Mouse (Mus musculus) midbrain, embryonic 12.5 days (tissue): ENCODE data around the gene Crtc2. TPM values are rescaled to one million over a fixed set of nuclear protein-coding genes. Genes with fewer than 3 reads are reported as not detected.
A peak's percentile ranks its signal among the peaks of the same experiment; 100 is the strongest.

Experiments
- ATAC-seq: fragments of 200-750 bp; cut with Nextera tagmentation; 2 replicates; pipeline ENCODE4 v1.8.0; 2017; ENCODE audit warnings: low read depth, moderate TSS enrichment, moderate library complexity; ENCODE audit not compliant: low FRiP score
- H3K27ac ChIP-seq: fragments of 300-500 bp; sonication (generic); replicated peaks from 2 replicates; pipeline ENCODE4 v1.5.1; 2016; ENCODE audit warnings: mild to moderate bottlenecking
- H3K27me3 ChIP-seq: fragments of 300-500 bp; sonication (generic); 2 replicates; pipeline ENCODE4 v1.6.1; 2016; ENCODE audit warnings: mild to moderate bottlenecking
- H3K36me3 ChIP-seq: fragments of 300-500 bp; sonication (generic); 2 replicates; pipeline ENCODE4 v1.6.1; 2016
- H3K4me1 ChIP-seq: fragments of 300-500 bp; sonication (generic); 2 replicates; pipeline ENCODE4 v1.6.1; 2016
- H3K4me2 ChIP-seq: fragments of 300-500 bp; sonication (generic); replicated peaks from 2 replicates; pipeline ENCODE4 v1.6.1; 2016; ENCODE audit warnings: mild to moderate bottlenecking, moderate library complexity
- H3K4me3 ChIP-seq: fragments of 300-500 bp; sonication (generic); 2 replicates; pipeline ENCODE4 v1.5.1; 2016; ENCODE audit warnings: mild to moderate bottlenecking
- H3K9ac ChIP-seq: fragments of 300-500 bp; sonication (generic); replicated peaks from 2 replicates; pipeline ENCODE4 v1.6.1; 2016; ENCODE audit warnings: mild to moderate bottlenecking, moderate library complexity
- H3K9me3 ChIP-seq: fragments of 300-500 bp; sonication (generic); 2 replicates; pipeline ENCODE4 v1.6.1; 2016; ENCODE audit warnings: mild to moderate bottlenecking
- WGBS: fragments of 180-500 bp; shearing (Covaris S2); methylation state at CpG from one replicate; pipeline ENCODE4 v1.1.7; 2016; 5-methylcytosine and 5-hydroxymethylcytosine counted together
- polyA plus RNA-seq: library from polyadenylated mRNA; unstranded; fragments of >200 nt; fragmentation: Nextera tagmentation; extraction: Ambion mirVana; gene quantifications from 2 replicates; pipeline ENCODE4 v1.2.1, GENCODE M21; 2016

The Crtc2 gene
- polyA plus RNA-seq, result 21.5 and 21.7 TPM in 2 replicates

DNA sequence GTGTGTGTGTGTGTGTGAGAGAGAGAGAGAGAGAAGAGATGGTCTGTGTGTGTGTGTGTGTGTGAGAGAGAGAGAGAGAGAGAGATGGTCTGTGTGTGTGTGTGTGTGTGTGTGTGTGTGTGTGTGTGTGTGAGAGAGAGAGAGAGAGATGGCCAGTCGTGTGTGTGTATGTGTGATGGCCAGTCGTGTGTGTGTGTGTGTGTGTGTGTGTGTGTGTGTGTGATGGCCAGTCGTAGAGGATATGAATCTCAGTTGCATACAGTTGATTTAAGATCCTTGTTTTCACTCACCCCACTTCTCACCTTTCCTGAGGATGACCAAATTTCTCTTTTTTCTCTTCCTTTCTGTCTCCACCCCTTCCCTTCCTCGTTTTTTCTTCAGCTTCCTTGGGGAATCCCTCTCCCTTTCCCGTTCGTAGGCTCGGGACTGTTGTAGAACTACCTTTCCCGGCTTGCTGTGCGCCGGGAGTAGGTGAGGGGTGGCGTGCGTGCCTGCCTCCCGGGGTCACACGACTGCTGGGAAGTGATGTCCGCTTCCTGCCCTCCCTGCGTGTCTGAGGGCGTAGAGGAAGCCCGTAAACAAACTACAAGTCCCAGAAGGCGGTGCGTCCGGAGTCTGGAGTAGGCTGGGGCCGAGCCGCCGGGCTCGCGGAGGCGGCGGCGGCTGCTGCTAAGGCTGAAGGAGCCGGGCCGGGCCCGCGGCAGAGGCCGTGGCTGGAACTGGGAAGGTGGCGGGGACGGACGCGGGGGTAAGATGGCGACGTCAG, at the start of gene Crtc2:
Gene Crtc2 (plus strand): TSS at position 511 of the 766 bp plus-strand sequence.
- ATAC-seq, result peak; percentile 98
- Histone ChIP-seq H3K27me3 (no peaks in the 10 kb centered on the region), H3K27ac (peak within 1 kb of the TSS; percentile 89), H3K9me3 (no peaks in the 10 kb centered on the region), H3K4me1 (peaks cover 21% of the 10 kb centered on the region), H3K4me3 (peak within 1 kb of the TSS; percentile 91), H3K36me3 (peaks cover 32% of the 10 kb centered on the region), H3K4me2 (peak within 1 kb of the TSS; percentile 84), H3K9ac (peak within 1 kb of the TSS; percentile 96)
- WGBS, result 2% methylated on average over 40 of the region's 40 CpGs

DNA sequence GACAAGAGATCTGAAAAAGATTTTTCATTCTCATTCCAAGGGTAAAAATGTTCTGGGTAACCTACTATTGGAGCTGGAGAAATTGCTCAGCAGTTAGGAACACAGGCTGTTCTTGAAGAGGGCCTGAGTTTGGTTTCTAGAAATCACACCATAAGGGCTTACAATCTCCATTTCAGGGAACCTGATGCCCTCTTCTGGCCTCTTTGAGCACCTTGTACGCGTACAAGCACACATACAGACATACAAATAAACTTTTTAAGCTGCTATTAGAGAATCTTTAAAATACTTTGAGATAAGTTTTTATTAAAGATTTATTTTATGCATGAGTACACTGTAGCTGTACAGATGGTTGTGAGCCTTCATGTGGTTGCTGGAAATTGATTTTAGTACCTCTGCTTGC, 49.4 kb upstream of the Crtc2 start:
- H3K4me3 ChIP-seq, result no peak overlapping the region
- 92% methylated on average over 2 of the region's 2 CpGs for WGBS
- peaks cover 22% of the 10 kb centered on the region for H3K36me3 ChIP-seq
- ATAC-seq, result no peak
- no peaks in the 10 kb centered on the region for H3K4me1 ChIP-seq
- H3K4me2 ChIP-seq, result no peak overlapping the region
- H3K27me3 ChIP-seq, result no peaks in the 10 kb centered on the region
- no peak overlapping the region for H3K27ac ChIP-seq
- no peaks in the 10 kb centered on the region for H3K9me3 ChIP-seq
- no peak overlapping the region for H3K9ac ChIP-seq

DNA sequence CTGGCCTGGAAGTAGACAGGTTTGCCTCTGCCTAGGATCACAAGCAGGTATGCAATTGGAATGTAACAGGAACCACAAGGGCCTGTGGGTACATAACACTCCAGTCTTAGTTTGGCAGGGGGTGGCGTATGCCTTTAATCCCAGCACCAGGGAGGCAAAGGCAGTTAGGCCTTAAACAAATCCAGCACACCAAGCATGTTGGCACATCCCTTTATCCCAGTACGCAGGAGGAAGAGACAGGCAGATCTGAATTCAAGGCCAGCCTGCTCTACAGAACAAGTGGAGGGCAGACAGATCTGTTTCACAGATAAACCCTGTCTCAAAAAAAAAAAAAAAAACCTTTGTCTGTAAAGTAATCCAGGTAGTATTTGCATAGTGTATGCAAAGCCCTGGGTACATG, 45.3 kb upstream of the Crtc2 start:
- 89% methylated on average over 2 of the region's 2 CpGs for WGBS
- ATAC-seq, result no peak
- Histone ChIP-seq H3K9ac (no peak overlapping the region), H3K27ac (no peak overlapping the region), H3K9me3 (no peaks in the 10 kb centered on the region), H3K4me1 (peaks cover 17% of the 10 kb centered on the region), H3K4me2 (no peak overlapping the region), H3K36me3 (peaks cover 53% of the 10 kb centered on the region), H3K27me3 (no peaks in the 10 kb centered on the region), H3K4me3 (no peak overlapping the region)

DNA sequence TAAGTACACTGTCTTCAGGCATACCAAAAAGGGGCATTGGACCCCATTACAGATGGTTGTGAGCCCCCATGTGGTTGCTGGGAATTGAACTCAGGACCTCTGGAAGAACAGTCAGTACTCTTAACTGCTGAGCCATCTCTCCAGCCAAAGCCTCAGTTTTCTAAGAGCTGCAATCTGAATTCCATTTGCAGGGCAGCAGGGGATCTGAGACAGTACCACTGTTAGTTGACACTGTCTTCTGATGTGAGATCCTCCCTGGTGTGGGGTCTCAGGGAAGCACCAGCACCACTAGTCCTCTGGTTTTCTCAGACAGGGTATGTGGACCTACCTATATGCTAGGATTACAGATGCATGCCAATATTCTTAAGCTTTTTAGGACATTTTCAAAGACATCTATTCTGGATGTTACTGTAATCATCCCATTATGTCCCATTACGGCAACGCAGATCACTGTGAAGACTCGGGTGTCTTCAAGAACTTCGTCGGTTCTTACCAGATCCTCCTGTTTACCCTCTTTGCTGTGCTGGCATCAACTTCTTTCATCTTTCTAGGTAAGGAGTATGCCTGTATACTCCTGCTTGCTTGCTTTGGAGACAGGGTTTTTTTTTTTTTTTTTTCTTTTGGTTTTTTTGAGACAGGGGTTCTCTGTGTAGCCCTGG, 43.9 kb upstream of the Crtc2 start:
- WGBS, result 92% methylated on average over 5 of the region's 5 CpGs
- Histone ChIP-seq H3K4me3 (no peak overlapping the region), H3K4me1 (peaks cover 23% of the 10 kb centered on the region), H3K9ac (no peak overlapping the region), H3K27me3 (no peaks in the 10 kb centered on the region), H3K27ac (no peak overlapping the region), H3K4me2 (no peak overlapping the region), H3K9me3 (no peaks in the 10 kb centered on the region), H3K36me3 (peaks cover 53% of the 10 kb centered on the region)
- no peak for ATAC-seq

DNA sequence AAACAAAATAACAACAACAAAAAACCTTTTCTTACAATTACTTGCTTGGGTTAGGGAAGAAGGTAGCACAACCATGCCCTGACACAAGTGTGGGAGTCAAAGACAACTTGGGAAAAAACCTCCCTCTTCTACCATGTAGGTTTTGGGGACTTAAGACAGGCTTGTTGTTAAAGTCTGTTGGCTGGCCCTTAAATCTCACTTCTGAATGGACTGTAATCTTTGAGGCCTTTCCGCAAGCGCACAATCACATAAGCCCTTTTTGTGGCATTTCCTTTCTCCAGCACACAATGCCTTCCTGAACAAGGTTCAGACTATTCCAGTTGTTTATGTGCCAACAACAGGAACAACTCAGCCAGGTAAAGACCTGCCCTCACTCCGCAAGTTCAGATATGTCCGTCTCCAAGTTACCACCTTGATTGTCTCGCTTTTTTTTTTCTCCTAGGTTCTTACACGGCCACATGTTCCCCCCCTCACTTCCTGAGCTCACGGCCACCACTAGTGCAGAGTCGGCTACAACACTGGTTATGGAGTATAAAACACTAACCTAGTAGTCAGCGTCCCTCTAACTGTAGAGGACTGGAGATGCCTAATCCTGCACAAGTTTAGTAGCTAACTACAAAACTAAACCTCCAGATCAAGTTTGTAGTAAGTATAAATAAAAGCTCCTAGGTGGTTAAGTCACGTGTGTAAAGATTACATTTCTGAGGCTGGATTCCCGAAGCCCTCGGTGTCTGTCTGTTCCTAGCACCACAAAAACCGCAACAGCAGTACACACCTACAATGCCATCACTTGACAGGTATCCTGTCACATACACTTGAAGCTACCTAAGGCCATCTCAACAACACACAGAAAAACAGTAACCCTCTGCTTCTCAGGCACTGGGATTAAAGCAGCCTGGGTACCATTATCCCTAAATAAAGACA, 42.2 kb upstream of the Crtc2 start:
- H3K36me3 ChIP-seq, result peaks cover 53% of the 10 kb centered on the region
- H3K4me2 ChIP-seq, result peak overlapping the region; percentile 92
- no peak overlapping the region for H3K27ac ChIP-seq
- peak overlapping the region; percentile 93; the same call in 1 of the 2 replicates for H3K4me3 ChIP-seq
- H3K9ac ChIP-seq, result no peak overlapping the region; the same call in 1 of the 2 replicates
- ATAC-seq, result no peak
- H3K9me3 ChIP-seq, result no peaks in the 10 kb centered on the region
- H3K27me3 ChIP-seq, result no peaks in the 10 kb centered on the region
- 87% methylated on average over 13 of the region's 13 CpGs for WGBS
- H3K4me1 ChIP-seq, result peaks cover 23% of the 10 kb centered on the region

DNA sequence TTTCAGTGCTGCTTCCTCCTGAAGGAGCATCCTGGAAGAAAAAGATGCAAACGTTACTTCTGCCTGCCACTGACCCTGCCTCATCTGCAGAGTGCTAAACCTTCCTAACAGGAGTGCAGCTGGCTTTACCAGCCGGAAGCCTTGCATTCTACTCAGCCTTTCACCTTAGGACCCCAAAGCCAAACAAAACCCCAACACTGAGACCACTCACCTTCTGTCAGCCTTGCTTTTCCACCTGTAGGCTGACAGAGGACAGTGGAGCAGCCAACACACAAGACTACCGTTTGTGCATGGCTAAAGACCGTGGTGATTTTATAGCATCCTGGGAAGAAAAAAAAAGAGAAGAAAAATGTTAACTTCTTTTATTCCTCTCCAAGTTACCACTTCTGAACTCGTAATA, 41.2 kb upstream of the Crtc2 start:
- no peak for ATAC-seq
- H3K4me2 ChIP-seq, result peak overlapping the region; percentile 92
- no peaks in the 10 kb centered on the region for H3K9me3 ChIP-seq
- peak overlapping the region; percentile 93 for H3K4me3 ChIP-seq
- H3K27me3 ChIP-seq, result no peaks in the 10 kb centered on the region
- peak overlapping the region; percentile 85 for H3K9ac ChIP-seq
- 15% methylated on average over 5 of the region's 5 CpGs for WGBS
- H3K27ac ChIP-seq, result no peak overlapping the region
- H3K36me3 ChIP-seq, result peaks cover 49% of the 10 kb centered on the region
- H3K4me1 ChIP-seq, result peaks cover 23% of the 10 kb centered on the region

DNA sequence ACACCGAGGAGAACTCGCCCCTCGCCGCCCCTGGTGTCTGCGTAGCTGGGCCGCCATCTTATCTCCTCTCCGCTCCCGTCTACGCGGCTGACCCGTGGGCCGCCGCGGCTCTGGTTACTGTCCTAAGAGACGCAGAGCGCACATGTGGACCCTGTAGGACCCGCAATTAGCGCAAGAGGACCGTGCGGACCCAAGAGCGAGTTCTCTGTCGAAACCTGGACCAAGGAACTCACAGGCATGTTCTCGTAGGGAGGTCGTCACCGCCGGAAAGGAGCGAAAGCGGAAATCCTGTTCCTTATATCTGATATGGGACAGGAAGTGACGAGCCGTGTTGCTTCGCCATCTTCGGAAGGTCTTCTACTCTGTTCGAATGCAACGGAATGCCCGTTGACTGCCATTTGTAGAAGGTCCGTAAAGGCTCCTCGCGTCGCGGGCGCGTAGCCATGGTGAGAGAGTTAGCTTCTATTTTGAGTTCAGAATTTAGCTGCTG, 40.5 kb upstream of the Crtc2 start, which contains the start of the genes Rps27 and Rab13:
Gene Rps27 (minus strand): TSS at position 275 of the 490 bp plus-strand sequence.
Gene Rab13 (plus strand): TSS at position 319 of the 490 bp plus-strand sequence.
- ATAC-seq, result peak; percentile 93
- peak within 1 kb of the TSS; percentile 93 for H3K4me3 ChIP-seq
- under 1% methylated on average over 42 of the region's 42 CpGs for WGBS
- H3K27ac ChIP-seq, result peak within 1 kb of the TSS; percentile 85
- peaks cover 42% of the 10 kb centered on the region for H3K36me3 ChIP-seq
- H3K9me3 ChIP-seq, result no peaks in the 10 kb centered on the region
- peak within 1 kb of the TSS; percentile 85 for H3K9ac ChIP-seq
- peaks cover 23% of the 10 kb centered on the region for H3K4me1 ChIP-seq
- peak within 1 kb of the TSS; percentile 92 for H3K4me2 ChIP-seq
- no peaks in the 10 kb centered on the region for H3K27me3 ChIP-seq

DNA sequence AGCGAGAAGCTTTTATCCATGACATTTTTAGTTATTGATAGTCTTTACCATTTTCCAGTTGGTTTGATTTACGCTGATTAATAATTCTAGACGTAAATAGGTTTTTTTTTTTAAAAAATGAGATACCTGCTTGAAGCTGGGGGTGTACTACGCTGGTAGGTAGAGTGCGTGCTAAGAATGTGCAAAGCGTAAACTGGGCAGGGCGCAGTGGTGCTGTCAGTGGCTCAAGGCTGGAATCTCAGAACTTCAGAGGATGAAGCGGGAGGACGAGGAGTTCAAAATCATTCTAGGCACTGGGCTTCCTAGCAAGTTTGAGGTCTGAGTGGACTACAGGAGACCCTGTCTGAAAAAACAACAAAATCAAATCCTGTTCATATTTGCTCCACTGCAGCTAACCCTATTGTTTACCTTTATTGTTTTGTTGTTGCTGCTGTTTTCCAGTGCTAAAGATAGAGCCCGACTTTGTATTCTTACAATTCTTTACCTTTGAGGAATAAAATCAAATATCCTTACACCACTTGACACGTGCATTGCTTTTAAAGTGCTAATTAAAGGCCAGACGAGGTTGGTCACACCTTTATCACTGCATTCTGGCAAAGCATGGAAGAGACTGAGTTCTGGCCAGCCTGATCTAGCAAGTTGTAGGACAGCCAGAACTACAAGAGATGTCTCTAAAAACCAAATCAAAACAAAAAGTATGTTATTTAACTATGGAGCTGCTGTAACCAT, 39.8 kb upstream of the Crtc2 start:
- H3K4me2 ChIP-seq, result peak overlapping the region; percentile 70

DNA sequence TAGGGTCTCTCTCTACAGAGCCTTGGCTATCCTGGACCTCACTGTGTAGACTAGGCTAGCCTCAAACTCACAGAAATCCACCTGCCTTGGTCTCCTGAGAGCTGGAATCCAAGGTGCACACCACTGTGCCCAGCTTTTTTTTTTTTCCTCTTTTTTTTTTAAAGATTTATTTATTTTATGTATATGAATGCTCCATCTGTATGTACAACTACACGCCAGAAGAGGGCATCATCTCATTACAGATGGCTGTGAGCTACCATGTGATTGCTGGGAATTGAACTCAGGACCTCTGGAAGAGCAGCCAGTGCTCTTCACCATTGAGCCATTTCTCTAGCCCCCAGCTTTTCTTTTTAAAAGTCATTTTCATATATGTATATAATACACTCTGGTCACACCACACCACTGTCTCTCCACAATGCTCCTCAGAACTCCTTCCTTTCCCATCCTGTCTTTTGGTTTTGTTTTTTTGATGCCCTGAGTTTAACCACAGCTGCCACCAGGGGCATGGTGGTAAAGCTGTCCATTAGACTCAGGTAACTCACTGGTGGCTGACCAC, 38.1 kb upstream of the Crtc2 start:
- Histone ChIP-seq H3K4me2 (no peak overlapping the region), H3K36me3 (peaks cover 17% of the 10 kb centered on the region), H3K4me1 (peaks cover 32% of the 10 kb centered on the region), H3K27me3 (no peaks in the 10 kb centered on the region), H3K4me3 (no peak overlapping the region), H3K9me3 (no peaks in the 10 kb centered on the region), H3K27ac (no peak overlapping the region), H3K9ac (no peak overlapping the region)
- WGBS, result 33% methylated on average over 1 of the region's 1 CpGs
- no peak for ATAC-seq

More for the DNA sequence above, 39.8 kb upstream of the Crtc2 start:
- peak overlapping the region; percentile 93 for H3K4me3 ChIP-seq
- H3K4me1 ChIP-seq, result peaks cover 23% of the 10 kb centered on the region
- peak; percentile 71 for ATAC-seq
- no peaks in the 10 kb centered on the region for H3K27me3 ChIP-seq
- H3K9me3 ChIP-seq, result no peaks in the 10 kb centered on the region
- H3K9ac ChIP-seq, result peak overlapping the region; percentile 85
- peaks cover 35% of the 10 kb centered on the region for H3K36me3 ChIP-seq
- 15% methylated on average over 12 of the region's 12 CpGs for WGBS
- H3K27ac ChIP-seq, result peak overlapping the region; percentile 85; the same call in 1 of the 2 replicates

DNA sequence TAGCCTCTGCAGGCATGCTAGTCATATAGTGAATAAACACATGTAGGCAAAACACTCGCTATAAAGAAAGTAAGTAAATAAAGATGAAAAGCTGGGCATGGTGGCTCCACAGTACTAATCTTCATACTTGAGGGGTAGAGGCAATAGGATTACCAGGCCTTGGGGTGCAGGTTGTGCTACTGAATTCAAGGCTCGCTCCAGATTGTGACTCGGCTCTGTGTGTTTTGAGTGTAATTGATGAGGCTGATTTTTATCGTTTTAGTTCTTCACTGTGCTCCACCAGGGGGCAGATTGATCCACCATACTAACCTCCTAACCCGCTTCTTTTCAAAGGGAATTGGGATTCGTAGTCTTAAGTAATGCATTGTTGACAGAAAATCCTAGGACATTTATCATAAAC, 33.9 kb upstream of the Crtc2 start:
- 16% methylated on average over 6 of the region's 6 CpGs for WGBS
- H3K27me3 ChIP-seq, result no peaks in the 10 kb centered on the region
- peak overlapping the region; percentile 68 for H3K4me2 ChIP-seq
- 0 out of 2 replicates have a peak, but pooled peaks have one; percentile 31 for ATAC-seq
- 0 out of 2 replicates have a peak, but pooled peaks cover 5% of the 10 kb centered on the region for H3K36me3 ChIP-seq
- no peaks in the 10 kb centered on the region for H3K9me3 ChIP-seq
- H3K4me1 ChIP-seq, result peaks cover 20% of the 10 kb centered on the region
- peak overlapping the region; percentile 69 for H3K27ac ChIP-seq
- H3K9ac ChIP-seq, result peak overlapping the region; percentile 48
- H3K4me3 ChIP-seq, result peak overlapping the region; percentile 45
